Mouse (Mus musculus): Measurements from ENCODE around the gene Ssu72. TPM values are rescaled to one million over a fixed set of nuclear protein-coding genes. Genes with fewer than 3 reads are reported as not detected.

The Ssu72 gene
- polyA plus RNA-seq, 1 experiment from 2014 or later, result 52.4 TPM

- H3K4me1 ChIP-seq (replicated peaks), result peaks cover 38% of the 10 kb centered on the region
- 2% methylated on average over 35 of the region's 35 CpGs for WGBS (ENCODE audit: insufficient replicate concordance)
- peak within 1 kb of the TSS; percentile 37 for H3K4me3 ChIP-seq (replicated peaks)
- no peaks in the 10 kb centered on the region for H3K36me3 ChIP-seq (replicated peaks)
- H3K4me2 ChIP-seq, result peak within 1 kb of the TSS; percentile 70
- H3K27ac ChIP-seq (replicated peaks), result no peak within 1 kb of the TSS
- 0 out of 2 replicates have a peak within 1 kb of the TSS, but pooled peaks have one; percentile 15 for H3K9ac ChIP-seq
- H3K27me3 ChIP-seq, result peaks cover 70% of the 10 kb centered on the region
- ATAC-seq (ENCODE audit: insufficient read depth), result peak; percentile 53
- H3K9me3 ChIP-seq (replicated peaks), result no peaks in the 10 kb centered on the region
These were observed 69.7 kb downstream of the Ssu72 start, which contains the start of gene Vwa1 for GRCm38 (mm10) chr4:155774280-155774754. Gene Vwa1, minus strand, starts transcription at chr4:155774698.

GRCm38 (mm10) chr4:155774971-155775740 lies 70.6 kb downstream of the Ssu72 start:
- no peaks in the 10 kb centered on the region for H3K36me3 ChIP-seq (replicated peaks)
- peak overlapping the region; percentile 70; the same call in 1 of the 2 replicates for H3K4me2 ChIP-seq
- peak overlapping the region; percentile 37 for H3K4me3 ChIP-seq (replicated peaks)
- peaks cover 30% of the 10 kb centered on the region for H3K4me1 ChIP-seq (replicated peaks)
- no peak for ATAC-seq (ENCODE audit: insufficient read depth)
- H3K27me3 ChIP-seq, result peaks cover 76% of the 10 kb centered on the region
- H3K9ac ChIP-seq, result no peak overlapping the region
- H3K9me3 ChIP-seq (replicated peaks), result no peaks in the 10 kb centered on the region
- WGBS (ENCODE audit: insufficient replicate concordance), result 38% methylated on average over 9 of the region's 9 CpGs
- H3K27ac ChIP-seq (replicated peaks), result no peak overlapping the region

DNA sequence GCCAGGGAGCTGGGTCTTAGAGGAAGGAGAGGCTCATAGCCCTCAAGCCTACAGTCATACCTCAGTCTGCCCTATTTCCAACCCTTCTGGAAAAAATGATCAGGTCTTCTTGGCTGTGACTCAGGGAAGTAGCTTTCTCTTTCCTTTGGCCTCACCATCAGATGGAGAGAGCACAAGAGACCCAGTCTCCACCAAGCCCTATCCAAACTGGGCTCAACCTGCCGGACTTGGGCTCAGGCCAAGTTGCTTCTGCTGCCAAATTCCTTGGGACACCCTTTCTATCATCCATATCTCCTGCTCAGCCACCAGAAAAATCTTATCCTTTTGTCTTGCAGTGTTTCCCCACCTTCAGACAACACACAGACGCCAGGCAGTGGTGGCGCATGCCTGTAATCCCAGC lies 71.3 kb downstream of the Ssu72 start:
- no peak overlapping the region for H3K4me2 ChIP-seq
- H3K36me3 ChIP-seq (replicated peaks), result no peaks in the 10 kb centered on the region
- no peak overlapping the region for H3K27ac ChIP-seq (replicated peaks)
- no peak overlapping the region for H3K9ac ChIP-seq
- no peaks in the 10 kb centered on the region for H3K9me3 ChIP-seq (replicated peaks)
- 71% methylated on average over 3 of the region's 3 CpGs for WGBS (ENCODE audit: insufficient replicate concordance)
- peaks cover 24% of the 10 kb centered on the region for H3K4me1 ChIP-seq (replicated peaks)
- no peak overlapping the region for H3K4me3 ChIP-seq (replicated peaks)
- peaks cover 75% of the 10 kb centered on the region for H3K27me3 ChIP-seq
- ATAC-seq (ENCODE audit: insufficient read depth), result no peak

DNA sequence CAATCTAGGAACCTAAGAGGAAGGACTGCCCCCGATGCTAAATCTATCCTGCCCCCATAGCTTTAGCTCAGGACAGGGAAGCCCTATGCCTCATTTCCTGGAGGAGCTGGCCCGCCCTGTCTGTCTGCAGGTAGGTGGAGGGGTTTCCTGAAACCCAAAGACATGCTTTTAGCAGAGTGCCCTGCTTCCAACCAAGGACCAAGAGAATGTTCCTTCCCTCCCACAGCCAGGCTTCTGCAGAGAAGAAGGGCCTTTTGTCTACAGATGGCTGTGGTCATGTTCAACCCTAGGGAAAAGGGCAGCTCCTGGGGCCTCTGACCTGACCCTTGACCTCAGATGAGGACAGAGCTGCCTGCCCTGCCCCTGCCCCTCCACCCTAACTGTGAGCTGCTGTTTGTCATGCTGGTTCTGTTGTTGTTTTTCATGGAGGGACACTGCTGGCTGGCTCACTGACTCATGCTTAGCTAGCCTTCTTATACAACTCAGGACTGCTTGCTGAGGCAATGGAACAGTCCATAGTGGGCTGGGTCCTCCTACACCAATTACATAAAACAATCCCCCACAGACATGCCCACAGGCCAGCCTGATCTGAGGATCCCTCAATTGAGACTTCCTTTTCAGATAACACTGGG lies 72.2 kb downstream of the Ssu72 start:
- Histone ChIP-seq H3K4me2 (no peak overlapping the region), H3K4me1 (replicated peaks) (peaks cover 24% of the 10 kb centered on the region), H3K4me3 (replicated peaks) (no peak overlapping the region), H3K36me3 (replicated peaks) (no peaks in the 10 kb centered on the region), H3K27me3 (peaks cover 76% of the 10 kb centered on the region), H3K27ac (replicated peaks) (no peak overlapping the region), H3K9ac (no peak overlapping the region), H3K9me3 (replicated peaks) (no peaks in the 10 kb centered on the region)
- no peak; the same call in 1 of the 2 replicates for ATAC-seq (ENCODE audit: insufficient read depth)
- 18% methylated on average over 2 of the region's 2 CpGs for WGBS (ENCODE audit: insufficient replicate concordance)

DNA sequence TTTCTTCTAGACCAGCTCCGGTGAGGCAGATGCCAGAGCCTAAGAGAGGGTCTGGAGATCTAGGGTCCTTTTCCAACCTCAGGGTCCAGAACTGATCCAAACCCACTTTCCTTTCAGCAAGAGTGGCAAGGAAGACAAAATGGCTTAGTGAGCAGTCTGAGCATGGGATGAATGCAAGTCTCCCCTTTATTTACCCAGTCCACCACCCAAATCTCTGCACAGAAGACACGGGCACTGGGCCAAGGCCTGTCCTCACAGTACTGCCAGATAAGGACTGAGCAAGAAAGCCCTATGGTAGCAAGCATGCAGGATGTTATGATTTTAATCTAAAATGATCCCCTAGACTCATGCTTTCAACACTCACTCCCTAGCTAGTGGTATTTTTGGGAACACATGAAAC lies 73.2 kb downstream of the Ssu72 start:
- Histone ChIP-seq H3K9ac (no peak overlapping the region), H3K36me3 (replicated peaks) (no peaks in the 10 kb centered on the region), H3K27me3 (peaks cover 76% of the 10 kb centered on the region), H3K9me3 (replicated peaks) (no peaks in the 10 kb centered on the region), H3K27ac (replicated peaks) (no peak overlapping the region), H3K4me3 (replicated peaks) (no peak overlapping the region), H3K4me1 (replicated peaks) (peaks cover 24% of the 10 kb centered on the region), H3K4me2 (no peak overlapping the region)
- 41% methylated on average over 2 of the region's 2 CpGs for WGBS (ENCODE audit: insufficient replicate concordance)
- ATAC-seq (ENCODE audit: insufficient read depth), result no peak

DNA sequence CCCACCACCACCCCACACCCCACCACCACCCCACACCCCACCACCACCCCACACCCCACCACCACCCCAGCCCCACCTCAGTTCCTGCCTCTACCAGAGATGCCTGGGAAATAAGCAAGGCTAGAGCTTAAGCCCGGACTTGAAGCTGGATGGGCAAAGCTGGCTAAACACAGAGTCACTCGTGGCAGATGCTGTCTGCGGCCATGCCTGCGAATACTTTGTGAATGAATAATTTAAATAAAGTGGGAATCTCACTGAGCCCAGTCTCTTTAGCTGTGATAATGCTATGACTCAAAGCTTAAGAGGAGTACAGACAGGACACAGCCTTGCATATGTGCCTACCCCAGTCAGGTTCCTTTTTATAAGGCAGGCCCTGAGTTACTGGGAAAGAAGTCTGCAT lies 74.9 kb downstream of the Ssu72 start:
- Histone ChIP-seq H3K4me2 (no peak overlapping the region), H3K9ac (no peak overlapping the region), H3K4me3 (replicated peaks) (no peak overlapping the region), H3K27ac (replicated peaks) (no peak overlapping the region), H3K36me3 (replicated peaks) (no peaks in the 10 kb centered on the region), H3K4me1 (replicated peaks) (peaks cover 28% of the 10 kb centered on the region), H3K9me3 (replicated peaks) (no peaks in the 10 kb centered on the region), H3K27me3 (peaks cover 74% of the 10 kb centered on the region)
- ATAC-seq (ENCODE audit: insufficient read depth), result no peak
- WGBS (ENCODE audit: insufficient replicate concordance), result 61% methylated on average over 4 of the region's 4 CpGs

- H3K9me3 ChIP-seq (replicated peaks), result no peaks in the 10 kb centered on the region
- WGBS (ENCODE audit: insufficient replicate concordance), result 37% methylated on average over 6 of the region's 6 CpGs
- H3K36me3 ChIP-seq (replicated peaks), result no peaks in the 10 kb centered on the region
- H3K4me3 ChIP-seq (replicated peaks), result no peak overlapping the region
- H3K4me1 ChIP-seq (replicated peaks), result peaks cover 30% of the 10 kb centered on the region
- no peak overlapping the region for H3K27ac ChIP-seq (replicated peaks)
- ATAC-seq (ENCODE audit: insufficient read depth), result no peak
- no peak overlapping the region for H3K9ac ChIP-seq
- no peak overlapping the region for H3K4me2 ChIP-seq
- peaks cover 66% of the 10 kb centered on the region for H3K27me3 ChIP-seq
These were observed 76.3 kb downstream of the Ssu72 start for GRCm38 (mm10) chr4:155780895-155781294.

Other genes starting within 250 kb of the Ssu72 start
- 0.50 TPM in 1 of 2 replicates, not detected in the other for gene Tmem52, start 235.7 kb upstream of the Ssu72 start, polyA plus RNA-seq (2015; fragmentation: Nextera tagmentation; extraction: Ambion mirVana)
- 100 and 106 TPM in 2 replicates for gene Gnb1, start 213.4 kb upstream of the Ssu72 start, polyA plus RNA-seq (2015; fragmentation: Nextera tagmentation; extraction: Ambion mirVana)
- gene Nadk, start 142.4 kb upstream of the Ssu72 start, polyA plus RNA-seq (2015; fragmentation: Nextera tagmentation; extraction: Ambion mirVana), result 46.9 and 51.4 TPM in 2 replicates
- 5.4 and 5.9 TPM in 2 replicates for gene Slc35e2, start 103.4 kb upstream of the Ssu72 start, polyA plus RNA-seq (2015; fragmentation: Nextera tagmentation; extraction: Ambion mirVana)
- gene Cdk11b, start 79.9 kb upstream of the Ssu72 start, polyA plus RNA-seq (2015; fragmentation: Nextera tagmentation; extraction: Ambion mirVana), result 18.6 and 19.9 TPM in 2 replicates
- gene Gm10563, start 59.4 kb upstream of the Ssu72 start, polyA plus RNA-seq (2015; fragmentation: Nextera tagmentation; extraction: Ambion mirVana), result not detected in 2 replicates
- 4.9 TPM in 2 replicates for gene Mmp23, start 51.4 kb upstream of the Ssu72 start, polyA plus RNA-seq (2015; fragmentation: Nextera tagmentation; extraction: Ambion mirVana)
- 3.8 and 5.2 TPM in 2 replicates for gene Mib2, start 35.6 kb upstream of the Ssu72 start, polyA plus RNA-seq (2015; fragmentation: Nextera tagmentation; extraction: Ambion mirVana)
- gene Fndc10, start 10.5 kb upstream of the Ssu72 start, polyA plus RNA-seq (2015; fragmentation: Nextera tagmentation; extraction: Ambion mirVana), result 0.24 and 0.48 TPM in 2 replicates
- gene Tmem240, start 30.0 kb downstream of the Ssu72 start, polyA plus RNA-seq (2015; fragmentation: Nextera tagmentation; extraction: Ambion mirVana), result 0.08 and 0.10 TPM in 2 replicates
- 47.9 and 56.5 TPM in 2 replicates for gene Atad3a, start 56.3 kb downstream of the Ssu72 start, polyA plus RNA-seq (2015; fragmentation: Nextera tagmentation; extraction: Ambion mirVana)
- 0.33 and 0.54 TPM in 2 replicates for gene Vwa1, start 69.9 kb downstream of the Ssu72 start, polyA plus RNA-seq (2015; fragmentation: Nextera tagmentation; extraction: Ambion mirVana)
- 0.13 and 0.22 TPM in 2 replicates for gene Tmem88b, start 81.1 kb downstream of the Ssu72 start, polyA plus RNA-seq (2015; fragmentation: Nextera tagmentation; extraction: Ambion mirVana)
- gene Ankrd65, start 85.6 kb downstream of the Ssu72 start, polyA plus RNA-seq (2015; fragmentation: Nextera tagmentation; extraction: Ambion mirVana), result 0.07 TPM in 1 of 2 replicates, not detected in the other
- gene Mrpl20, start 98.1 kb downstream of the Ssu72 start, polyA plus RNA-seq (2015; fragmentation: Nextera tagmentation; extraction: Ambion mirVana), result 135 and 141 TPM in 2 replicates
- 65.6 and 77.1 TPM in 2 replicates for gene Ccnl2, start 107.7 kb downstream of the Ssu72 start, polyA plus RNA-seq (2015; fragmentation: Nextera tagmentation; extraction: Ambion mirVana)
- 94.0 and 108 TPM in 2 replicates for gene Aurkaip1, start 126.5 kb downstream of the Ssu72 start, polyA plus RNA-seq (2015; fragmentation: Nextera tagmentation; extraction: Ambion mirVana)
- 7.7 and 9.9 TPM in 2 replicates for gene Mxra8, start 134.9 kb downstream of the Ssu72 start, polyA plus RNA-seq (2015; fragmentation: Nextera tagmentation; extraction: Ambion mirVana)
- gene Dvl1, start 142.6 kb downstream of the Ssu72 start, polyA plus RNA-seq (2015; fragmentation: Nextera tagmentation; extraction: Ambion mirVana), result 5.0 and 6.9 TPM in 2 replicates
- 0.08 and 0.15 TPM in 2 replicates for gene Tas1r3, start 158.6 kb downstream of the Ssu72 start, polyA plus RNA-seq (2015; fragmentation: Nextera tagmentation; extraction: Ambion mirVana)
- 7.5 and 8.9 TPM in 2 replicates for gene Cptp, start 164.6 kb downstream of the Ssu72 start, polyA plus RNA-seq (2015; fragmentation: Nextera tagmentation; extraction: Ambion mirVana)
- gene Ints11, start 164.7 kb downstream of the Ssu72 start, polyA plus RNA-seq (2015; fragmentation: Nextera tagmentation; extraction: Ambion mirVana), result 34.3 and 37.6 TPM in 2 replicates
- gene Pusl1, start 187.0 kb downstream of the Ssu72 start, polyA plus RNA-seq (2015; fragmentation: Nextera tagmentation; extraction: Ambion mirVana), result 14.3 and 15.6 TPM in 2 replicates
- 6.5 and 8.5 TPM in 2 replicates for gene Acap3, start 187.0 kb downstream of the Ssu72 start, polyA plus RNA-seq (2015; fragmentation: Nextera tagmentation; extraction: Ambion mirVana)
- 50.2 and 51.2 TPM in 2 replicates for gene Ube2j2, start 239.0 kb downstream of the Ssu72 start, polyA plus RNA-seq (2015; fragmentation: Nextera tagmentation; extraction: Ambion mirVana)